Mouse (Mus musculus) limb, embryonic 14.5 days (tissue): Measurements from ENCODE around the gene Rbm10. TPM values are rescaled to one million over a fixed set of nuclear protein-coding genes. Genes with fewer than 3 reads are reported as not detected.
A peak's percentile ranks its signal among the peaks of the same experiment; 100 is the strongest.

ENCODE experiments used
- ATAC-seq: fragments of 200-750 bp; cut with Nextera tagmentation; 2 replicates; pipeline ENCODE4 v1.8.0; 2017; ENCODE audit warnings: low read depth, moderate number of reproducible peaks, moderate TSS enrichment; ENCODE audit not compliant: low FRiP score
- DNase-seq: peaks from one replicate; pipeline ENCODE4 v3.0.0-alpha.2; 2015; ENCODE audit warnings: low spot score
- H3K27ac ChIP-seq: fragments of 300-500 bp; sonication (generic); replicated peaks from 2 replicates; pipeline ENCODE4 v1.5.1; 2014; ENCODE audit warnings: low read depth, mild to moderate bottlenecking, low read length, moderate library complexity, mixed read lengths
- H3K27me3 ChIP-seq: fragments of 300-500 bp; sonication (generic); 2 replicates; pipeline ENCODE4 v1.6.1; 2014; ENCODE audit warnings: low read length, mixed read lengths; ENCODE audit not compliant: control insufficient read depth, insufficient read depth
- H3K36me3 ChIP-seq: fragments of 300-500 bp; sonication (generic); 2 replicates; pipeline ENCODE4 v1.6.1; 2014; ENCODE audit warnings: mild to moderate bottlenecking, low read length, moderate library complexity, mixed read lengths; ENCODE audit not compliant: control insufficient read depth, insufficient read depth
- H3K4me1 ChIP-seq: fragments of 300-500 bp; sonication (generic); 2 replicates; pipeline ENCODE4 v1.6.1; 2014; ENCODE audit warnings: antibody characterized with exemption, low read length, mixed read lengths; ENCODE audit not compliant: control insufficient read depth, insufficient read depth
- H3K4me2 ChIP-seq: fragments of 300-500 bp; sonication (generic); replicated peaks from 2 replicates; pipeline ENCODE4 v1.6.1; 2014; ENCODE audit warnings: low read depth, mild to moderate bottlenecking, low read length, moderate library complexity; ENCODE audit not compliant: severe bottlenecking
- H3K4me3 ChIP-seq: fragments of 300-500 bp; sonication (generic); replicated peaks from 2 replicates; pipeline ENCODE4 v1.5.1; 2014; ENCODE audit warnings: low read length
- H3K9ac ChIP-seq: fragments of 300-500 bp; sonication (generic); 2 replicates; pipeline ENCODE4 v1.6.1; 2014; ENCODE audit warnings: mild to moderate bottlenecking, low read depth, low read length, moderate library complexity; ENCODE audit not compliant: severe bottlenecking
- H3K9me3 ChIP-seq: fragments of 300-500 bp; sonication (generic); 2 replicates; pipeline ENCODE4 v1.6.1; 2016; ENCODE audit warnings: low read length; ENCODE audit not compliant: control insufficient read depth
- POLR2A ChIP-seq: fragments of 200-500 bp; IDR thresholded peaks from 2 replicates; pipeline ENCODE4 v1.8.0; 2012; ENCODE audit warnings: inconsistent platforms, mild to moderate bottlenecking, moderate library complexity, borderline replicate concordance; ENCODE audit not compliant: insufficient read depth, insufficient read length; ENCODE audit errors: extremely low read depth
- WGBS: fragments of 180-500 bp; shearing (Covaris S2); extraction: QIAGEN DNeasy Blood & Tissue Kit; methylation state at CpG from one replicate; pipeline ENCODE4 v1.1.7; 2014; 5-methylcytosine and 5-hydroxymethylcytosine counted together
- polyA plus RNA-seq, 2 experiments: library from polyadenylated mRNA; depleted of rRNA in 1 of 2; stranded (reverse) in 1 of 2; unstranded in 1 of 2; fragments of >200 nt; fragmentation: Nextera tagmentation in 1 of 2; extraction: Ambion mirVana in 1 of 2; gene quantifications; 2 replicates each; pipeline versions ENCODE4 v1.2.1 to v1.2.3; 2012 to 2014

The Rbm10 gene
- polyA plus RNA-seq (2012; rRNA removed) (73.6 and 86.5 TPM in 2 replicates), polyA plus RNA-seq (2014; fragmentation: Nextera tagmentation; extraction: Ambion mirVana) (51.7 and 56.8 TPM in 2 replicates)

GRCm38 (mm10) chrX:20617176-20617902, at the start of gene Rbm10, which contains the start of gene Ndufb11:
Gene Rbm10 (plus strand): TSS chrX:20617503.
Gene Ndufb11 (minus strand): TSS chrX:20617619.
- H3K27me3 ChIP-seq, result no peaks in the 10 kb centered on the region
- TF ChIP-seq POLR2A, result 0 out of 2 replicates have a peak, but pooled peaks have one; percentile 17
- peak within 1 kb of the TSS; percentile 61 for H3K9ac ChIP-seq
- DNase-seq, result peak; percentile 83
- H3K9me3 ChIP-seq, result no peaks in the 10 kb centered on the region
- ATAC-seq, result peak; percentile 94
- peak within 1 kb of the TSS; percentile 85 for H3K27ac ChIP-seq
- H3K4me1 ChIP-seq, result no peaks in the 10 kb centered on the region
- peak within 1 kb of the TSS; percentile 56 for H3K4me3 ChIP-seq
- WGBS, result 23% methylated on average over 45 of the region's 49 CpGs
- peaks cover 13% of the 10 kb centered on the region for H3K36me3 ChIP-seq
- peak within 1 kb of the TSS; percentile 55 for H3K4me2 ChIP-seq

GRCm38 (mm10) chrX:20571024-20571423, 46.3 kb upstream of the Rbm10 start:
- H3K27ac ChIP-seq, result no peak overlapping the region
- no peaks in the 10 kb centered on the region for H3K9me3 ChIP-seq
- ATAC-seq, result no peak
- peak; percentile 5 for DNase-seq
- WGBS, result 50% methylated on average over 2 of the region's 2 CpGs
- no peaks in the 10 kb centered on the region for H3K27me3 ChIP-seq
- H3K4me2 ChIP-seq, result no peak overlapping the region
- no peaks in the 10 kb centered on the region for H3K36me3 ChIP-seq
- no peak overlapping the region for H3K4me3 ChIP-seq
- no peaks in the 10 kb centered on the region for H3K4me1 ChIP-seq
- H3K9ac ChIP-seq, result no peak overlapping the region
- no peak for TF ChIP-seq POLR2A

- no peak overlapping the region for H3K27ac ChIP-seq
- no peaks in the 10 kb centered on the region for H3K27me3 ChIP-seq
- no peak overlapping the region for H3K4me3 ChIP-seq
- DNase-seq (no peak), ATAC-seq (no peak)
- no peak overlapping the region for H3K9ac ChIP-seq
- WGBS, result 65% methylated on average over 9 of the region's 9 CpGs
- no peaks in the 10 kb centered on the region for H3K4me1 ChIP-seq
- no peaks in the 10 kb centered on the region for H3K36me3 ChIP-seq
- H3K4me2 ChIP-seq, result no peak overlapping the region
- no peak for TF ChIP-seq POLR2A
- no peaks in the 10 kb centered on the region for H3K9me3 ChIP-seq
Measured at GRCm38 (mm10) chrX:20572683-20573082, 44.6 kb upstream of the Rbm10 start.

DNA sequence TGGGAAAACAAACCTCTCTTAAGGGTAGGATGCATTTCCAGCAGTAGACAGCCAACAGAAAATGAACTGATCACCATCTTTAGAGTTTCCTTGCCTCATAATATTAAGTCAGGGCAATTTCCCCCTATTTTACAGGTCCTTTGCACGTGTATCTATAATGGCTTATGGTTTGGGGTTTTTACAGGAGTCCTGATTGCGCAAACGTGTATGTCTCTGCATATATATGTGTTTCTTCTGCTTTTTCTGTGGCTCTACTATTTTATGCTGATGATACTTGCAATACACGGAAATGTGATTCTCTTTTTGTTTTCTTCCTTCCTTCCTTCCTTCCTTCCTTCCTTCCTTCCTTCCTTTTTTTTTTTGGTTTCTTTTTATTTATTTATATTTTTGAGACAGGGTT, 43.4 kb upstream of the Rbm10 start:
- ATAC-seq (no peak), DNase-seq (no peak)
- Histone ChIP-seq H3K27me3 (no peaks in the 10 kb centered on the region), H3K27ac (no peak overlapping the region), H3K9me3 (no peaks in the 10 kb centered on the region), H3K4me1 (no peaks in the 10 kb centered on the region), H3K9ac (no peak overlapping the region), H3K4me3 (no peak overlapping the region), H3K4me2 (no peak overlapping the region), H3K36me3 (no peaks in the 10 kb centered on the region)
- WGBS, result 78% methylated on average over 4 of the region's 4 CpGs
- TF ChIP-seq POLR2A, result no peak

DNA sequence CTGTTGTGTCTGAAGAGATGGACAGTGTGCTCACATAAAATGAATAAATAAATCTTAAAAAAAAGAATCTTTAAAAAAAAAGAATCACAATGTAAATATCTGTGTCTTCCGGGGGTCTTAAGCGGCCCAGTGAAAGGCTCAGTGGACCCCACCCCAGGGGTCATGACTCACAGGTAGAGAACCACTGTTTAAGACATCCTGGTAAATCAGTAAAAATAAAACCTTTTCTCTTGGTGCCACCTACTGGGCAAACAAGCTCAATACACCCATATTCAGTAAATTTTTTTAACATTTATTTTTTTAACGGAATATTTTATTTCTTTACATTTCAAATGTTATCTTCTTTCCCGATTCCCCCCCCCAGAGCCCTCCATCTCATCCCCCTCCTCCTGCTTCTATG, 29.3 kb upstream of the Rbm10 start:
- WGBS, result 21% methylated on average over 4 of the region's 4 CpGs
- Histone ChIP-seq H3K9me3 (no peaks in the 10 kb centered on the region), H3K4me1 (no peaks in the 10 kb centered on the region), H3K36me3 (no peaks in the 10 kb centered on the region), H3K4me2 (no peak overlapping the region), H3K9ac (no peak overlapping the region), H3K4me3 (no peak overlapping the region), H3K27me3 (no peaks in the 10 kb centered on the region), H3K27ac (no peak overlapping the region)
- TF ChIP-seq POLR2A, result no peak
- ATAC-seq, result no peak
- DNase-seq, result peak; percentile 12
